11 mouse cellular contexts compared by ENCODE assay signal in the genomic region with DNA sequence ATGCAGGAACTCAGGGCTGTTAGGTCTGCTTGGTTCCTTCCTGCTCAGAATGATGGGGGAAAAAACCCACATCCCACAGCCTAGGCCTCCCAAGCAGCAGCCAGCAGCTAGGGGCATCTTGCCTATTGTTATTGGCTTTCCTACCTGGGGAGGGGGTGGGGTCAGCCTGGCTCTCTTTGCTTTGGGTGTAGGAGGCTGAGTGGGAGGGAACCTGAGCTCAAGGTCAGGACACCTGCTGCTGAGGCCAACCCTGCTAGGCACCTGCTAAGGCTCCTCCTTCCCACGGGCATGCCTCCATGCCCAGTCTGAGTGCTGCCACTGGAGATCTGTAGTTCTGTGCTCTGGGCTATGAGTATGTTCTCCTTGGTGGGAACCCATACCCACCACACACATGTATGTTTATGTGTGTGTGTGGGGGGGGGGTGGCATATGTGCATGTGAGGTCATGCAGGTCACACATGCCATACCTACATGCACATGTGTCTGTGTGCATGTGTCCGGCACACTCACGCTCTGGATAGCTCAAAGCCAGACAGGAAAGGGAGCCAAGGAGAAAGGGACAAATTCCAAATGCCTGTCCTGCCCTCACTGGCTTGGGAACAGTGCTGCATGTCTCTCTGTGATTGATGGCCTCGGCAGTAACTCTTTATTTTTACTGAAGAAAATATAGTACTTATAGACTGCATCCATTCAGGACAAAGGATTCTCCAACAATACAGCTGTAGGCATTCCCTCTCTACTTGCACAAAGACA.
DNase-seq lines count a peak whose midpoint lies in the region; ATAC-seq and TF ChIP-seq lines count a peak whose summit lies in the region.
"Had no signal": no experiment of that assay in that cellular context is flagged by ENCODE, and none has a peak within 500 bp of the region (broad histone marks: within the 10 kb centered on the region; RNA-seq: fewer than 3 reads in every experiment).

No protein-coding gene starts in this region.

- H3K27me3 ChIP-seq in lung, embryonic 15.5 days: peaks cover 8% of the 10 kb centered on the region; the same call in 1 of the 2 replicates
- H3K27me3 ChIP-seq in intestine, embryonic 15.5 days (replicated peaks): no peaks in the 10 kb centered on the region
- no peaks in the 10 kb centered on the region for H3K27me3 ChIP-seq in stomach, embryonic 14.5 days (ENCODE audit: control insufficient read depth, insufficient read depth, low read length)

- WGBS in lung, embryonic 15.5 days: 70% methylated on average over 4 of the region's 4 CpGs
- WGBS in intestine, embryonic 15.5 days: 64% methylated on average over 4 of the region's 4 CpGs
- 72% methylated on average over 4 of the region's 4 CpGs for WGBS in stomach, embryonic 14.5 days

- no peak for DNase-seq in gastrocnemius, adult 2 months
- DNase-seq in gastrocnemius, adult 8-10 months (ENCODE audit: low spot score in 2 of 2): no peak
- no peak for DNase-seq in lung, postnatal 4 days
- DNase-seq in gastrocnemius, postnatal 14 days: no peak
- DNase-seq in thymus, postnatal 4 days: no peak
- DNase-seq: thymus, adult 2 months had no signal

- peak; percentile 11; the same call in 1 of the 2 replicates for ATAC-seq in lung, embryonic 15.5 days (ENCODE audit: borderline replicate concordance, extremely low read depth, low FRiP score, low TSS enrichment)
- ATAC-seq in intestine, embryonic 15.5 days: peak; percentile 61
- ATAC-seq in stomach, embryonic 14.5 days (ENCODE audit: insufficient number of reproducible peaks, insufficient read depth, low FRiP score, low read depth): peak; percentile 38; the same call in 1 of the 2 replicates

- H3K9ac ChIP-seq in lung, embryonic 15.5 days: no peak overlapping the region
- no peak overlapping the region for H3K9ac ChIP-seq in intestine, embryonic 15.5 days
- no peak overlapping the region for H3K9ac ChIP-seq in stomach, embryonic 14.5 days (replicated peaks; ENCODE audit: low read depth, low read length)

- TF ChIP-seq CTCF in gastrocnemius, adult 2 months (IDR thresholded peaks at IDR 0.05): no peak

- intact Hi-C loops in gastrocnemius, adult 2 months (cut with DNase I): no loop called here
- intact Hi-C loops in gastrocnemius, postnatal 14 days (cut with DNase I; ENCODE audit: low total_unique reads): no loop called here

- H3K36me3 ChIP-seq in lung, embryonic 15.5 days: no peaks in the 10 kb centered on the region
- H3K36me3 ChIP-seq in intestine, embryonic 15.5 days: no peaks in the 10 kb centered on the region
- no peaks in the 10 kb centered on the region for H3K36me3 ChIP-seq in stomach, embryonic 14.5 days (ENCODE audit: control insufficient read depth, insufficient read depth, low read length)

- peak overlapping the region; percentile 49 for H3K27ac ChIP-seq in gastrocnemius, adult 2 months
- peak overlapping the region; percentile 58 for H3K27ac ChIP-seq in lung, embryonic 15.5 days
- peak overlapping the region; percentile 84 for H3K27ac ChIP-seq in intestine, embryonic 15.5 days
- peak overlapping the region; percentile 75 for H3K27ac ChIP-seq in stomach, embryonic 14.5 days (ENCODE audit: low read length)
- H3K27ac ChIP-seq: macrophage had no signal

- no peaks in the 10 kb centered on the region for H3K9me3 ChIP-seq in lung, embryonic 15.5 days
- no peaks in the 10 kb centered on the region for H3K9me3 ChIP-seq in intestine, embryonic 15.5 days
- H3K9me3 ChIP-seq in stomach, embryonic 14.5 days (ENCODE audit: control insufficient read depth, low read depth, low read length): no peaks in the 10 kb centered on the region

- no peak overlapping the region for H3K4me2 ChIP-seq in lung, embryonic 15.5 days
- 0 out of 2 replicates have a peak overlapping the region, but pooled peaks have one; percentile 1 for H3K4me2 ChIP-seq in intestine, embryonic 15.5 days (replicated peaks)
- H3K4me2 ChIP-seq in stomach, embryonic 14.5 days (replicated peaks; ENCODE audit: low read depth, low read length): no peak overlapping the region

- H3K4me1 ChIP-seq in lung, embryonic 15.5 days: peaks cover 65% of the 10 kb centered on the region
- peaks cover 47% of the 10 kb centered on the region for H3K4me1 ChIP-seq in intestine, embryonic 15.5 days (replicated peaks)
- H3K4me1 ChIP-seq in stomach, embryonic 14.5 days (ENCODE audit: control insufficient read depth, insufficient read depth, low read length): peaks cover 48% of the 10 kb centered on the region

- H3K4me3 ChIP-seq in gastrocnemius, adult 2 months: no peak overlapping the region
- H3K4me3 ChIP-seq in lung, embryonic 15.5 days: no peak overlapping the region
- H3K4me3 ChIP-seq in intestine, embryonic 15.5 days (replicated peaks): no peak overlapping the region
- no peak overlapping the region for H3K4me3 ChIP-seq in stomach, embryonic 14.5 days (ENCODE audit: low read depth, low read length)
- H3K4me3 ChIP-seq: myocyte had no signal

Comparison
In these comparisons a context has a peak if more than half of its experiments do, and no peak if none do; other contexts are left out.
1. ATAC-seq: peak in every context shown above with its lines; median percentile 61 in intestine, embryonic 15.5 days; 38 in stomach, embryonic 14.5 days; 11 in lung, embryonic 15.5 days.